Mouse (Mus musculus) C2C12 (cell line): Measurements from ENCODE around the gene Efcab3.

Experiments used
- CTCF ChIP-seq: IDR thresholded peaks from one replicate; pipeline ENCODE4 v1.5.1; 2011; ENCODE audit not compliant: control insufficient read depth, insufficient read depth, insufficient read length
- USF1 ChIP-seq: IDR thresholded peaks from one replicate; pipeline ENCODE4 v1.6.1; 2011; ENCODE audit warnings: low read depth, mild to moderate bottlenecking, control low read depth, moderate library complexity

DNA sequence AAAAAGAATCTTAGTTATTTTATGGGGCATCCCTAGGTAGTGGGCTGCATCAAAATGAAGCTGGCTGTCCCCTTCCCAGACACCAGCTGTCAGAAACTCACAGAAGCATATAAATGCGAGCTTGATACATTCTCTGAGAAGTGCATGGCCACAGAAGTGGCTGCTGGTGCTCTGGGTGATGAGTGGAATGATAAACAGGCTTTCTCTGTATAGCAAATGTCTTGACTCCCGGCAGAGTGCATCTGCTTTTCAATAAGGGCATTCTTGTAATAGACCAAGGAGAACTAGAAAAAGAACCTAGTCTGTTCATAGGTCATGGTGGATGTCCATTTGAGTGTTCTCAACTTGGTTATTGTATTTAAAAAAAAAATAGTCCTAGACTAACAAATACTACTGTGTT is 32.3 kb upstream of the Efcab3 start:
- TF ChIP-seq USF1 (no peak), CTCF (no peak)
